Mouse (Mus musculus): Measurements from ENCODE around the gene Galc. TPM values are rescaled to one million over a fixed set of nuclear protein-coding genes. Genes with fewer than 3 reads are reported as not detected.

Galc gene
- polyA plus RNA-seq, 1 experiment from 2014 or later: 12.3 TPM

DNA sequence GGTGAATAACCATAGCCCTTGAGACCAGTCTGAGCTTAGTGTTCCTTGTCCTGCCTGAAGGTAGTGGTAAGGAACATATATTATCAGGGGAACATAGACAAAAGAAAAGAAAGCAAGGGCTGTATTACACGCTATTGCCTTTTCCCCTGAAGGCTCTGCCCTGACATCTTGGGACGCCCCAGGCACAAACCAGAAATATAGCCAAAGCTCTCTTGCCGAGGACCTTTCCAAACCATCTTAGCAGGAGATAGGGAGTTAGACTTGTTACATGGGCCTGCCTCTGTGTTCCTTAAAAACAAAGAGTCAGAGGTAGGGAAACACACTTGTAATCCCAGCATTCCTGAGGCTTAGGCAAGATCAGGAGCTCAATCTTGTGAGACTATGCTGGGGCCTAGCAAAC is 97.4 kb downstream of the Galc start:
- no peak overlapping the region for H3K9ac ChIP-seq
- no peaks in the 10 kb centered on the region for H3K4me1 ChIP-seq
- H3K9me3 ChIP-seq: no peaks in the 10 kb centered on the region
- H3K27me3 ChIP-seq (replicated peaks): no peaks in the 10 kb centered on the region
- no peak overlapping the region for H3K27ac ChIP-seq
- H3K4me3 ChIP-seq: no peak overlapping the region
- ATAC-seq (ENCODE audit: low FRiP score, low read depth): no peak
- 76% methylated on average over 3 of the region's 3 CpGs for WGBS
- no peaks in the 10 kb centered on the region for H3K36me3 ChIP-seq
- H3K4me2 ChIP-seq (replicated peaks): no peak overlapping the region

DNA sequence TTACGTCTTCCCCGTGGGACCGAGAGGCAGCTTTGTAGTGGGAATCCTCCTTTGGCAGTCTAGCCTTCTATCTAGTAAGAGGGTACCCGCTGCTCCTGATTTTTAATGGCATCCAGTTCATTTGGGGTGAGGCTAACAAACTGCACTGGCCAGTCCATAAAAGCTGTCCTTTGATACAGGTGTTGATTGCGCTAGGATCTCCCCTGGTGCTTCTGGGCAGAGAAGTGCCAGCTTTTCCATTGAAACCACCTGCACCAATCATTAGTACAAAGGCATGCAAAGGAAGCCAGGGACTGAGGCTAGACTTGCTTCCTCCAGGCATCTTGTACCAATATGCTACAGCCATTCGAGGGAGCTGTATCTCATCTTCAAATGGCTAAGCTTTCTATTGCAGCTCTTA is 98.4 kb downstream of the Galc start:
- Histone ChIP-seq H3K4me3 (no peak overlapping the region), H3K27me3 (replicated peaks) (no peaks in the 10 kb centered on the region), H3K9ac (no peak overlapping the region), H3K4me2 (replicated peaks) (no peak overlapping the region), H3K27ac (no peak overlapping the region), H3K36me3 (no peaks in the 10 kb centered on the region), H3K4me1 (no peaks in the 10 kb centered on the region), H3K9me3 (no peaks in the 10 kb centered on the region)
- no peak for ATAC-seq (ENCODE audit: low FRiP score, low read depth)
- WGBS: 65% methylated on average over 6 of the region's 6 CpGs

Other genes with a start within 250 kb of the Galc start
- gene Gpr65, start 9.2 kb upstream of the Galc start, polyA plus RNA-seq (2016; fragmentation: Nextera tagmentation; extraction: Ambion mirVana): 0.56 and 0.86 TPM in 2 replicates

All from neural tube, embryonic 12.5 days (tissue).